Mouse (Mus musculus): ENCODE measurements around the gene Rrnad1.
A peak's percentile ranks its signal among the peaks of the same experiment; 100 is the strongest.

The Rrnad1 gene

DNA sequence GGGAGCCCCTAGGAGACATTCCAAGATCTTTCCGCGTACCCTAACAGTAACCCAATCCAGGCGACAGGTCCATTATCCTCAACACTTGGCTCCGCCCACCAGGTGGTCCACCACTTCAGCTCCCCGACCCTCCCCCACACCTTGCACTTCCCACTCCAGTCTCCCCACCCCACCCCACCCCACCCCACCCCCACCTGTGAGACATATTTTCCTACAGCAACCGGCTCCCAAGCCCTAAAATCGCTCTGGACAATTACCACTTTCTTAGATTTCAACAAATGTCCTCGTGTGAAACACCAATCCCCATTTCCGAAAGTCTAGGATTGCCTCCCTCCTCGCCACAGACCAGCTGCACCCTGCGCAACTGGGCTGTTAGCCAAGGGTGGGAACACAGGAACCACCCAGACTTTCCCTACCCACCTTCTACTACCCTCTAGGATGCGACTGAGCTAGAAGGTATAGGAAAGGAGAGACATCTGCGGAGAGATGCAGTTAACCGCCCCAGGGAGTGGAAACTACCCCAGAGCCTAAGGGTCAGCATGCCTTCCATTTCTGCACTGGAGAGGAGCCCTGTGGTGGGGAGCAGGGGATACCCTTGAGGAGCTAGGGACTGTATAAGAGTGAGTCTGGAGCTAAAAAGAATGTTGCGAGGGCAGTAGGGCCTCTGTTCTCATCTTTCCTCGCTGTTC is 18.9 kb upstream of the Rrnad1 start:
- DNase-seq (ENCODE audit: low spot score), result no peak

DNA sequence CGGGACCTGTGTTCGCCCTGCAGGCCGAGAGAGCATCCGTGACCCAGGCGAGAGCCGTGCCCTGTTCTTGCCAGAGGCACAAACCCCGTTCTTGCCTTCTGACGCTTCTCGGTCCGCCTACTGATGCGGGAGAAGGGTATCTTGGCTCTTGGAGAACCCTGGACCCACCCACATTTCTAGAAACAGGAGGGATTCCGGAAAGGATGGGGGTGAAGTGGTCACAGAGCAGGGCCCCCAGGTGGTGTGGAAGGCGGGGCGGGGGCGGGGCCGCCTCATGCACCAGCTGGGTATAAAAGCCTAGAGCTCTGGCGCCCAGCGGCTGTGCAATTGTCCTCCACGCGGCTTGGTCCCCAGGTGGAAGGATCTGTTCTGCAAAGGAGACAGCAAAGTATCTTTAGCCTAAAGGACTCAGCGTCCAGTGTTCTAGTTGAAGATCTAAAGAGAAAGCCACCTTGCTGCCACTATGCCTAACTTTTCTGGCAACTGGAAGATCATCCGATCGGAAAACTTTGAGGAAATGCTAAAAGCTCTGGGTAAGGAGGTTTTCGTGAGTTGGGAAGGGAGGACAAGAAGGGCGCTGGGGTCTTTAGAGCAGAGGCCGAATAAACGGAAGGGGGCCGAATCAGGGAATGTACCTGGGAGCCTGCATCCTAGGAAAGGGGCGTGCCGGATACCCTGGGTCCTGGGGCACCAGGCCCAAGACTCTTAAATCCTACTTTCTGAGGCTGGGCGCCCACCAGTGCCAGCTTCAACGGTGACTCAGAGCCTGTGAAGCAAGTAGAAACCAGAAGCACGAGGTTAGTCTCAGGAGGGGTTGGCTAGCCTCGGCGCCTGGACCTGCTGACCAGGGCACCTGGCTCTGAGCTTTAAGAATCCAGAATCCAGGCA is 18.1 kb upstream of the Rrnad1 start, which contains the start of gene Crabp2:
Crabp2 (plus strand) TSS at position 289 of the 888 bp plus-strand sequence.
- DNase-seq (ENCODE audit: low spot score), result no peak

DNA sequence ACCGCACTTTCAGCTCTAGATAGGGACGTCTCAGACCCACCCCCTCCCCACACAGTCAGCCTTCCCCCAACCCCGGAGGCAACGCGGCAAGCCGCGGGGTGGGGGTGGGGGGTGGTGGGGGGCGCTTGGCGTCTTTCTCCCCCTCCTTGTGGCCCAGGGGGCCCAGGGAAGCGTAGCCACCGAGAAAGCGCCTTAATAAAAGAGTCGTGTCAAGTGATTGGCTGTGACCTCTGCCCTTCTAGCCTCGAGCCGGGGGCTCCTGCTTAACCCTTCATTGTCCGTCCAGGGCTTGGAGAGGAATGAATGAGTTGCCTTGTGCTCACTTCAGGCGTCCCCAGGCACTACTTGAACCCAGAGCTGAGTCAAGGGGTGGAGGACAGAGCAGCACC is 17.3 kb upstream of the Rrnad1 start:
- no peak for DNase-seq (ENCODE audit: low spot score)

DNA sequence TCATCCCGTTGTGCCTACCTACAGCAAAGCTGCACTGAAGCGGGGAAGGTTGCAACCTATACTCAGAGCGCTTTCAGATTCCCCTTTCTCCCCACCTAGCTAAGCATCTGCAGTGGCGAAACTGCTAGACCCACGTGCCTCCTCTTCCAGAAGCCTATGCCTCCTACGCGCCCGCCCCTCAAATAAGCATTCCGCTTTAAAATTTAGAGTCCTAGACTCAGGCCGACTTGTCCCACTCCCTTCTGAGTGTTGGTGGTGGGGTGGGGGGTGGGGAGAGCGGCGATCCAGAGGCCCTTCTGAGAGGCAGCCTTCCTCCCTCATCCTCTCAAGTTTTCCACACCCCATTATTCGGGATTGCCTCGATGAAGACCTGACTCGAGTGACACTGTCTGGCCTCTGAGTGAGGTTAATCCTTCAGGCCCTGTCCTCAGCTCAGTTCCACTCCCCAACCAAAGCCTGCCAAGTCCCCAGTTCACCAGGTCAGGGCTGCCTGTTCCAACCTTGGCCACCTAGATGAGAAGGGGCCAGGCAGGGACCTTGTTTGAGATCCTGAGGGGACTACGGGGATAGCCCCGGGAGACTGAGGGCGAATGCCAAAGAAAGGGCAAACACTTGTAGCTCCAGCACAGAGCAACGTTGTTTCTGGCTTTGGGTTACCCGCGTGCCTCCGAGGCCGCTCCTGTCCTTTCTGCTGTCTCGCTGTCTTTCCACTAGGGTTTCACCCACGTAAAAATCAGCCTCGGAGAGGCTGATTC is 16.7 kb upstream of the Rrnad1 start:
- DNase-seq (ENCODE audit: low spot score), result no peak

DNA sequence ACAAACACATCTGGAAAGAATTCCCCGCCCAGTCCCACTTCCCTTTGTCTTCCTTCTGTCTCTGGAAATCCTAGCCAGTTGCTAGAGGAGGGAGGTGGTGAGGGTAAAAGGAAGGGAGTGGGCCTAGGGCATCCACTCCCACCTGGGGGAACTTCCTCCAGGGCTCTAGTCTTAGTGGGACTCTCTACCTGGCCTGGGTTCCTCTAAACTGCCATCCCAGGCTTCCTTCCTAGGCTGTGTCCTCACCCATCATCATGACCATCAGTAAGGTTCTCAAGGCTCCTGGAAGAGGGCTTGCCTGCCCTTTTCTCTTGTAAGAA is 16.0 kb upstream of the Rrnad1 start:
- DNase-seq (ENCODE audit: low spot score), result no peak

DNA sequence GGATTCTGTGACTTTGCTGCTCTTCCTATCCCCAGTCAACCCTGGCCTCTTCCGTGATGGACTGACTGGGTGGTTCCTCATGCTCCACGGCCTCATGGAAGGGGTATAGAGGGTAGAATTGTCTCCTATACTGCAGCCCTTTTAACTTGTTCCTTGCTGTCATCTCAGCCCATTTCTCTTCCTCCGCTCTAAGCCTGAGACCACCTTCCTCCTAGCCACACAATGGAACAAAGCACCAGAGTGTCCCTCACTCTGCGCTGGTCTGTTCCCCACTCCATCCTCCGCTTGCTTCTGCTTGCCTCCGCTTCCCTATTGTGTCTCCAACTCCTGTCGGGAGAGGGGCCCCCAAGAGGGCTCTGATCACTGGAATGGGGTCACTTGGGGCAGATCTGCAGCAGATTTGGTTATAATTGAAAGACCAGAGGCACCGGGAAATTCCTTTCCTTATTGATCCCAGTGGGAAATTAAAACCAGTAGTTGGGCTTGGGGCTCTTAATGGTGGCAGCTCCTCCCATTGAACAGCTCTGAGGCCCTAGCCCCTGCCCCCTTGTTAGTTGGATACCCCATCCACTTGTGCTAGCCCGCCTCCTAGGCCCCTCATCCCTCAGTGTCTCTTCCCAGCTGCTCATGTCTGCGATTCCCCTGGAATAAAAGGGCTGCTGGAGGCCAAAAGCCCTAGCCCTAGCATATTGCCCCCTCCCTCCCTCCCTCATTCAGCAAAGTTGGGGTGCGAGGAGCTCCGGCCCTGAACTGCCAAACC is 15.4 kb upstream of the Rrnad1 start:
- no peak for DNase-seq (ENCODE audit: low spot score)

DNA sequence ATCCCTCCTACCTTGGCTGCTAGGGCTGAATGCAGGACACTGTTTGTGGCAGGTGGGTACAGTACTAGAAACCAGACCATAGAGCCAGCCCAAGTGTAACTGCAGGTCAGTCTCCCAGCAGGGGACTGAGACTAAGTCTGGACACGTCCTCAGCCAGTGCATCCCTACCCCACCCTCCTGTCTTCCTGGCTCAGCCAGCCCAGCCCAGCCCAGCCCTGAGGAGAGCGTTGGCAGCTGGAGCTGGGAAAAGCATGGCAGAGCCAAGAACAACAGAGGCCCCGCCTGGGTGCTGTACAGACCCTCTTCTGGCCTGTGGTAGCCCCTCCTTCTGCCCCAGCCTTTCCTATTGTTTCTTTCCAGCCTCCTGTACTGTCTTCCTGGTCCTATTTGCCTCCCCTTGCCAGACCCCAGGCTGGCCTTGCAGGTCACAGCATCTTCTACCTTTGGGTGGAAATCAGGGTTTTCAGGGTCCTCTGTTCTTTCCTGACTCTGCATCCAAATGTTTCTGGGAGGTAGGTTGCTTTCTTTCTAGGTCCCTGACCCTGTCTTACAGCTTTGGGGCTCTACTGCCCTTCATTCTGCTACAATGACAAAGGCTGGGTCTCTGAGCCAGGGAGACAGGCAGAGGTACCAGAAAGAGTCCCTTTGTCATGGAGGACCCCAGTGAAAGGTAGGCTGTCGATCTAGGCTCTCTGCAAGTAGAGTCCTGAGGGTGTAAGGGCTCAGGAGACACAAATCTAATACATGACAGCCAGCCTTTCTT is 14.5 kb upstream of the Rrnad1 start:
- no peak for DNase-seq (ENCODE audit: low spot score)

DNA sequence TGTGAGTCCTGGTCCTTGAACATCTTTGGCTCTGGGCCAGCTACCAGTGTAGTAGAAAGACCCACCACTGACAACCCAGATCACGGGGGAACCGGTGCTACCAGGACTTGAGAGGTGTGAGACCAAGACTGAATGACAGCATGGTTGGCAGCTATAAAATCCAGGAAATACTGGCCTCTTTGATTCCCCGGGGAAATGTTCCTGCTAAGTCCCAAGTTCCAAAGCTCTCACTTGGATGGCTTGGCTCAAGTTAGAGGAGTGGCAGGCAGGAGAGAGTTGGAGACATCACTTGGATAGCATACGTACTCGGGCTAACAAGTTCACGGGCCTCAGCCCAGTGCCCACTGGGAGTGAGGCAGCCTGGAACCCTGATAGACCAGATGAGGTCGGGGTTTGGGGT is 13.1 kb upstream of the Rrnad1 start:
- DNase-seq (ENCODE audit: low spot score), result no peak

DNA sequence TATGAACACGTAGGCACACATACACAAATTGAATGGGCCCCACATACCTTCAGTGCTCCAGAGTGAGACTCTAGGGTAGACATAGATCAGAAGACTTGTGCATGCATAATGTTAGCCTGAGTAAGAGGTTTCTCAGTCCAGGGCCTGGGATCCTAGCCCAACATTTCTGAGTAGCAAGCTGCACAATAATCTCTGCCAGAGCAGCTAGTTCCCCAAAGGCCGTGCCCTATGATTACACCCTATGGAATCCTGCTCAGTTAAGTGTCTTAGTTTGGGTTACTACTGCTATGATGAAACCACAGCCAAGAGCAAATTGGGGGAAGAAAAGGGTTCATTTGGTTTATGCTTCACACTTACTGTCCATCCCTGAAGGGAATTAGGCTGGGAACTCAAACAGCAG is 12.0 kb upstream of the Rrnad1 start:
- no peak for DNase-seq (ENCODE audit: low spot score)

DNA sequence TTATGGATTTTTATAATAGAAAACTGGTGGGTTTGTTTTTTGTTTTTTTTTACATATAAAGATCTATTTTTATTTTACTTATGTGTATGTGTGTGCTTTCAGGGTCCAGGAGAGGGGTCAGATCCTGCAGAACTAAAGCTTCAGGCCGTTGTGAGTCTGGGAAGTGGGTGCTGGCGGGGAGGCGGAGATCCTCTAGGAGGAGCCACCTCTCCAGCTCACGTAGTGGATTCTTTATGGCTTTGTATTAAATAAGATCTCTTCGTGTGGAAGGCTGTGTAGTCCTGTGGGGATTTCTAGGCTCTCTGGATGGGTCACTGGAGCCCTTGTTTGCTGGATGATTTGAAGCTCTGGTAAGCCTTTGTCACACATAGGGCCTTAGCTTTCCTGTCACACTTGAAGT is 10.1 kb upstream of the Rrnad1 start:
- no peak for DNase-seq (ENCODE audit: low spot score)

DNA sequence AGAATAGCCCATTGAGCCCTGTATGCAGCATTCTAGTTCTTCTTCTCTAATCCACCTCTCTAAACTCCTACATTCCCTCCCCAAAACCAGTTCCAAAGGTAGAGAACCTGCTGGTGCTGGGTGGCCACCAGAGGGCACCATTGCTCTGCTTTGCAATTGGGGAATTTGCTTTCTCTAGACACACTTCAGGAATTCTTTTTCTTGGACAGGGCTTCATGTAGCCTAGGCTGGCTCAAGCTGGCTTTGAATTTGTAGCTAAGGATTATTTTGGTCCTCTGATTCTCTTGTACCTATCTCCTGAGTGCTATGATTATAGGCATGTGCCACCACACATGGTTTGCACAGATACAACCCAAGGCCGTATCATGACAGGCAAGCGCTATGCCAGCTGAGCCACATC is 5.3 kb upstream of the Rrnad1 start:
- DNase-seq (ENCODE audit: low spot score), result no peak

DNA sequence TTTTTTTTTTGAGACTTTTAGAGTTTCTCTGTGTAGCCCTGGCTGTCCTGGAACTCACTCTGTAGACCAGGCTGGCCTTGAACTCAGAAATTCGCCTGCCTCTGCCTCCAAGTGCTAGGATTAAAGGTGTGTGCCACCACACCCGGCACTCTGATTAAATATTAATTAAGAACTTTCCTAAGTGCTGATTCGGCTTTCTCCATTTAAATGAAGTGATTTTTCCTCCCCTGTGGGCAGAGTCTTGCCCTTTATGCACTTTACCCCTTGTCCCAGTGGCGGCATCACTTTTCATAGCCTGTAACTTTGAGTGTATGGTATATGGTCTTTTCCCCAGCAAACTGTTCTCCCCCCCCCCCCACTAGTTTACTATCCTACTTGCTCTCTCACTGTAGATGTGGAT is 4.7 kb upstream of the Rrnad1 start:
- DNase-seq (ENCODE audit: low spot score), result no peak

DNA sequence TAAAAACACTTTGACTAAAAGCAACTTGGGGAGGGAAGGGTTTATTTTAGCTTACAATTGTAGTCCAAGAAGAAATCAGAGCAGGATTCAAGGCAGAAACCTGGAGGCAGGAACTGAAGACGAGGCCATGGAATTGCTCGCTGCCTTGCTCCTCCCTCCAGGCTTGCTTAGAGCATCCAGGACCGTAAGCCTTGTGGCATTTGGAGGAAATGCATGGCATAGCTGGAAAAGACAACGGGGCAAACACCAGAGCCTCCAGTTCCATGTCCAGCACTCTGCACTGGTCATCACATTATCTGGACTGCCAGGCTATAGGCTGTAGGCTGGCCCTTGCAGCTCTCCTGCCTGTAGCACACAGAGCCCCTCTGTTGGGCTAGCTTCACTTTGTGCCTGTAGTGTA is 4.0 kb upstream of the Rrnad1 start:
- DNase-seq (ENCODE audit: low spot score), result no peak

DNA sequence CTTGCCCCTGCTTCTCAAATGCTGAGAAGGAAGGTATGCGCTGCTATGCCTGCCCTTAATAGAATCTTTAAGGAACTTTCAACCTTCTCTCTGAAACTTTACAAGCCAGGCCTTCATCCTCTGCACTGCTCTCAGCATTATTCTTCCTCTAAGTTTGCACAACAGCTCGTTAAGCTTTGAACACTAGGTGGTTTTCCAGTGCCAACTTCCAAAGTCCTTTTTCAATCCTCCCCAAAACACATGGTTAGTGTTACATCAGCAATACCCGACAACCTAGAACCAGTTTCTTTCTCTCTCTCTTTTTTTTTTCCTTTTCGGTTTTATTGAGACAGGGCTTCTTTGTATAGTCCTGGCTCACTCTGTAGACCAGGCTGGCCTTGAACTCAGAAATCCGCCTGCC is 3.5 kb upstream of the Rrnad1 start:
- no peak for DNase-seq (ENCODE audit: low spot score)

DNA sequence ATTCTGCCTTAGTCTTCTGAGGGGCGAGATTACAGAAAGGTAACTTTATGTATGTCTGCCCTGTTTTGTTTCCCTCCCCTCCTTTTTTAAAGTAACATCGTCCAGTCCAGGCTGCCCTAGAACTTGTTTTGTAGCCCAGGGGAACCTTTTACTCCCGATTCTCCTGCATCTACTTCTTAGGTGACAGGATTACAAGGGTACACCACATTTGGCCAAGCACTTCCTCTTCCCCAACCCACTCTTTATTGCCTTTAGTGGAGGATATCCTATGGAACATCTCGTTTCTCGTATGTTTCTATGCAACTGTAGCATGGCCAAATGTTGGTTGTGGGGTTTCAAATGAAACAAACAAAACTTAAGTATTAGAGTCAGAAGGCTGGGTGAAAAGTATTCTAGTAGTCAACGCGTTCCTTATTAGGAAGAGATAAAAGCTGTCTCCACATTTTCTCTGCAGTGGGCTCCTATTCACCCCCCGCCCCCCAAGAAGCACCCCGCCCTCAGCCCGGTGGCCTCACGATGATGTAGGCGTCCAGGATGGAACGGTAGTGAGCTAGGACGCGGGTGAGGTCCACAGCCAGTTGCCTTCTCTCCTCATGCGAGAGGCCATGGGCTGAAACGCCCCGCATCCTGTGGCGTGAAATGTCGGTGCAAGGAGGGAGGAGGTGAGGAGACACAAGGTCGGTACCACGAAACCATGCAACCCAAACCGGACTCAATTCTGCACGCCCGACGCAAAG is 1.0 kb downstream of the Rrnad1 start:
- no peak for DNase-seq (ENCODE audit: low spot score)

DNA sequence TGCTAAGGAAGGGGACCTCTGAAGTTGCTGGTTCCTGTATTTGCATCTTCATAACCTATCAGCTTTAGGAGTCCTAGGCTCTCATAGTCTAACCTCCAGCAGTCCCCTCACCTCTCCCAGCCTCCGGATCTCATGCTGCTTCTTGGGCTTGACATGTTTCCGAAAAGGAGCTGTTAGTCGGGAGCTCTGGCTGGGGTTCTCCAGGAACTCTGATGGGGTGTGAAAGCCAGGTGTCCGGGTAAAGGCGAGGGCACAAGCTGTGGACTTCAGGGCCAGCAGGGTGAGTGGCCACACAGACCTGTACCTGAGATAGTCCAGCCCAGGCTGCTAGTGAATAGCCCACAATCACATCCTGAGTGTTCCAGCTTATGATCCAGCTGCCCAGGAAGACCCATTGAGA is 3.1 kb downstream of the Rrnad1 start:
- DNase-seq (ENCODE audit: low spot score), result no peak

DNA sequence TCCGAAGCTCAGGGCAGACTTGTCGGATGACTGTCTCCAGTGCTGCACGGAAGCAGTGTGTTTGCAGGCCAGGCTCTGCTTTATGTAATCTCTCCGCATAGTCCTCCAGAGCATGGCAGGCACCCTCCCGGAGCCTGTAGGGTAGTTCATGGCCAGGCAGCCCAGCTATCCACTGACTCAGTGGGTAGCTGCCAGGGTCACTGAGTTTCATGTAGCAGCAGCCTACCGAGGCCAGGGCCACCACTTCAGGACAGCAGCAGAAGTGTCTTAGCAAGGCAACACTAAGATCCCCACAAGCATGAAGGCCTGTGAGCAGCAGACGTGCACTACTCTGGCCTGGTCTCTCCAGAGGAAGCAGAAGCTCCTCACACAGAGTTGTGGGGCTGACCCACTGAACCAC is 5.5 kb downstream of the Rrnad1 start:
- DNase-seq (ENCODE audit: low spot score), result no peak

DNA sequence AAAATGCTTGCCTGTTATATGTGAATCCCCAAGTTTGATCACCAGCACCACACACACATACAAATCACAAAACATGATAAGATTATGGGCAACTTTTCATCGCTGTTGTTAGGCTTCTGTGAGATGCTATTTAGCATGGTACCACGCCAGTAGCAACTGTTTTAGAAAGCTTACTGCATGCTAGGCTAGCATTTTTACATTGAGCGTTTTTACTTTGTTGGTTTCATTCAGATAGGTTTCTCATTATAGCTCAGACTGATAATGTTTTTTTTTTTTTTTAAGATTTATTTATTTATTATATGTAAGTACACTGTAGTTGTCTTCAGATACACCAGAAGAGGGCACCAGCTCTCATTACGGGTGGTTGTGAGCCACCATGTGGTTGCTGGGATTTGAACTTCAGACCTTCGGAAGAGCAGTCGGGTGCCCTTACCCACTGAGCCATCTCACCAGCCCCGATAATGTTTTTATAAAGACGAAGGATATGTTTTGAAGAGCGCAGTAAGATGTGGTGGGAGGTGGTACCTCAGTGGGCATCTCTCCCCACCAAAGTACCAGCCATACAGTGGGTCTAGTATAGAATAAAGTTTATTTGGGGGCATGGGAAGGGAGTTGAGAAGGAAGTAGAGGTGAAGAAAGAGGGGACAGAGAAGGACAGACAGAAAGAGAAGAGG is 10.1 kb downstream of the Rrnad1 start:
- no peak for DNase-seq (ENCODE audit: low spot score)

DNA sequence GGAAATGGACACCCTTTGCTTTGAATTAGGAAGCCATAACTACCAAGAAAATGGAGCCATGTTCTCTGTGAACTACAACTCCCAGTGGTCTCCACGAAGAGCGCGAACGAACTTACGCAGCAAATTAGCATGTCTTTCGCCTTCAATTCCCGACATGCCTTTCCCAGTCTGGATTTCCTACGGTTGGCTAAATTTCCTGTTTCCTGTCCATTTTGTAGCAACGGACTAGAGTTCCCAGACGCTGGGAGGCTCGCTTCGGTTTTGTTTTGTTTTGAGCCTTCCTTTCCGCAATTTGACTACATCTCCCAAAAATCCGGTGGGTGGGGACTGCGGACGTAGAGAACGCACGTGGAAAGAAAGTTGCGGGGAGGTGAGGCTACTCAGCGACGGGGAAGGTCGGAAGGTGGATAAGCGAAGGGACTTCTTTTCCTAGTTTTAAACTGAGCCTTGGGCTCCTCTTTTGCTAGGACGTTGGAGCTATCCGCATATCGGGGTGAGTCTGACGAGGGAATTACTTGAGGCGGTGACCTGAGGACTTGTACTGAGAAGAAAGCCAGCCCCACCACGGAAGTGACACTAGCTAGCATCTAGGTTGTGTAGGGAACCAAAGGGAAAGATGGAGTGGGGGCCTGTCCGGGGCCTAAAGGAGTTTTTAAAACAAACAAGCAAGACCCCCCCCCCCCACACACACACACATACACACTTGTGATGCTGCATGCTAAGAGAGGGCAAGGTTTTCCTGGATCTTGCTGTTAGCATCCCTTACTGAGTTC is 11.0 kb downstream of the Rrnad1 start, which contains the start of gene Mrpl24:
Mrpl24 (plus strand) TSS at position 171 of the 773 bp plus-strand sequence.
- peak; percentile 89 for DNase-seq (ENCODE audit: low spot score)

Measured in left cerebral cortex, adult 11 months (tissue).